Mouse (Mus musculus) ES-CJ7 (cell line): ENCODE results near the gene Gm3685.
"Not testable (repeated sequence)": the region's sequence is repeated elsewhere in the genome, so short reads cannot be mapped to it uniquely, and the experiment has no call there.

Source experiments
- DNase-seq: peaks from one replicate; pipeline ENCODE4 v3.0.0; 2011; ENCODE audit warnings: low read depth, low spot score

Gene Gm3685

GRCm38 (mm10) chr14:7044870-7045269 is at the start of gene Gm3685:
Gene Gm3685 (minus strand): TSS chr14:7044970.
- DNase-seq: not testable (repeated sequence)

GRCm38 (mm10) chr14:7026781-7027749 is 17.7 kb downstream of the Gm3685 start, which contains the start of gene Gm10406:
Gene Gm10406 (minus strand): TSS chr14:7027449.
- not testable (repeated sequence) for DNase-seq

- DNase-seq: not testable (repeated sequence)
Observed at GRCm38 (mm10) chr14:7026274-7026673, 18.5 kb downstream of the Gm3685 start.
